Mouse (Mus musculus): ENCODE data around the gene Cdc40. TPM values are rescaled to one million over a fixed set of nuclear protein-coding genes. Genes with fewer than 3 reads are reported as not detected.

Cdc40 gene
- polyA plus RNA-seq, 1 experiment from 2014 or later, result 39.8 TPM

DNA sequence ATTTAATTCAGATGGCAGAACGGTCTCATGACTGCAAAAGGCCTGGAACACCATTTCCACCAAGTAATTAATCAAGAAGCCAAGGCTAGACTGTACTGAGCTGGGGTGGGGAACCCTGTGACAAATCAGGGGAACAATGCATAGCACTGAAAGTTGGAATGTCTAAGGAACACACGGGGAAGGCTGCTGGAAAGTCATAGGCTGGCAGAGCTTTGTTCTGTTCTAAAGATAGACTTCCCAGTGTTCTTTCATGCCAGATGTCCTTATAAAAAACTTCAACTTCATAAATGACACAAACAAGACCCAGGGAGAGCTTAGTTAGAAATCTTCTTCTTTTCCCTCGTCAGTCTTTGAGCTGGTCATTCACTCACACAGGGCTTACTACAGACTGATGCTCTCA is 1.9 kb downstream of the Cdc40 start:
- Histone ChIP-seq H3K36me3 (ENCODE audit: control insufficient read depth, insufficient read depth, low read length) (no peaks in the 10 kb centered on the region), H3K9me3 (ENCODE audit: control insufficient read depth, low read length) (no peaks in the 10 kb centered on the region), H3K9ac (ENCODE audit: low read length) (no peak overlapping the region), H3K27me3 (ENCODE audit: control insufficient read depth, insufficient read depth, low read length) (no peaks in the 10 kb centered on the region), H3K27ac (replicated peaks; ENCODE audit: low read depth, low read length) (no peak overlapping the region), H3K4me1 (ENCODE audit: control insufficient read depth, insufficient read depth, low read length) (no peaks in the 10 kb centered on the region), H3K4me2 (ENCODE audit: low read depth, severe bottlenecking) (no peak overlapping the region), H3K4me3 (ENCODE audit: low read depth, low read length) (no peak overlapping the region)
- no peak for DNase-seq (ENCODE audit: low spot score)
- 80% methylated on average over 3 of the region's 3 CpGs for WGBS
- no peak for ATAC-seq (ENCODE audit: insufficient number of reproducible peaks, low FRiP score, low TSS enrichment, low read depth)

DNA sequence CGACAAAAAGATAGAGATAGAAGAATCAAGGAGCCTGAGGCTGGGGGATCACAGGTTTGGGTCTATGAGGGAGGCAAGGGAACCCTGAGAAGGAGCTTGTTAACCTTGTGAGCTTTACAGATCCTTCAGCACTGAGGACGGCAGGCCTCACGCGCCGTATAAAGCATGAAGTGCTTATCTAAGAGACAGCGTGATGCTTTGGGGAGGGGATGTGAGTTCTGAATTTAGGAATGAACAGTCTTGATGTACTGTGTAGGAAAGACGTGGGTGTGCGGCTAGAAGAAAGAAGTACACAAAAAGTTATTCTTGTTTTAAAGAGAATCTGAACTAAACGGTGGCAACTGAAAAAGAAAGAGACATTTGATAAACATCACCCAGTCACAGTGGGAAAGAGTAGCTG is 3.1 kb downstream of the Cdc40 start:
- DNase-seq (ENCODE audit: low spot score) (no peak), ATAC-seq (ENCODE audit: insufficient number of reproducible peaks, low FRiP score, low TSS enrichment, low read depth) (no peak)
- H3K27ac ChIP-seq (replicated peaks; ENCODE audit: low read depth, low read length), result no peak overlapping the region
- no peaks in the 10 kb centered on the region for H3K27me3 ChIP-seq (ENCODE audit: control insufficient read depth, insufficient read depth, low read length)
- WGBS, result 94% methylated on average over 9 of the region's 9 CpGs
- no peaks in the 10 kb centered on the region for H3K9me3 ChIP-seq (ENCODE audit: control insufficient read depth, low read length)
- H3K9ac ChIP-seq (ENCODE audit: low read length), result no peak overlapping the region
- H3K36me3 ChIP-seq (ENCODE audit: control insufficient read depth, insufficient read depth, low read length), result no peaks in the 10 kb centered on the region
- H3K4me2 ChIP-seq (ENCODE audit: low read depth, severe bottlenecking), result no peak overlapping the region
- no peaks in the 10 kb centered on the region for H3K4me1 ChIP-seq (ENCODE audit: control insufficient read depth, insufficient read depth, low read length)
- no peak overlapping the region for H3K4me3 ChIP-seq (ENCODE audit: low read depth, low read length)

DNA sequence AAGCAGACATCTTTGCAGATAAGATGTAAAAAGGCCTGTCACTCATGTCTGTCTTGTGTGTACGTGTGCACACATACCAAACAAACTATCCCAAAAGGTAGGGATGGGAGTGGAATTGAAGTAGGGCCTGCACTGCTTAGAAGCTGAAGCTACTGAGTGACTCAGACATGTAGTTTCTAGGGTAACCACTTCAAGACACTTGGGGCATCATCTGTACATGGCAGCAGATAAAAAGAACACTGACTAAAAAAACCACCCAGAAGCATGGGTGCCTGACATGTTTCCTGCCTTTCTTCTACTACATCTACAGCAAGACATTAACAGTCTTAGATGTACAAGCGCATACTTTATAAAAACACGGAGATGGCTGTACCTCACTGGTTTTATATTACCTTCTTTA is 4.9 kb downstream of the Cdc40 start:
- Histone ChIP-seq H3K27ac (replicated peaks; ENCODE audit: low read depth, low read length) (no peak overlapping the region), H3K4me2 (ENCODE audit: low read depth, severe bottlenecking) (no peak overlapping the region), H3K4me1 (ENCODE audit: control insufficient read depth, insufficient read depth, low read length) (no peaks in the 10 kb centered on the region), H3K36me3 (ENCODE audit: control insufficient read depth, insufficient read depth, low read length) (no peaks in the 10 kb centered on the region), H3K9me3 (ENCODE audit: control insufficient read depth, low read length) (no peaks in the 10 kb centered on the region), H3K9ac (ENCODE audit: low read length) (no peak overlapping the region), H3K4me3 (ENCODE audit: low read depth, low read length) (no peak overlapping the region), H3K27me3 (ENCODE audit: control insufficient read depth, insufficient read depth, low read length) (no peaks in the 10 kb centered on the region)
- ATAC-seq (ENCODE audit: insufficient number of reproducible peaks, low FRiP score, low TSS enrichment, low read depth) (no peak), DNase-seq (ENCODE audit: low spot score) (no peak)
- 76% methylated on average over 3 of the region's 3 CpGs for WGBS

DNA sequence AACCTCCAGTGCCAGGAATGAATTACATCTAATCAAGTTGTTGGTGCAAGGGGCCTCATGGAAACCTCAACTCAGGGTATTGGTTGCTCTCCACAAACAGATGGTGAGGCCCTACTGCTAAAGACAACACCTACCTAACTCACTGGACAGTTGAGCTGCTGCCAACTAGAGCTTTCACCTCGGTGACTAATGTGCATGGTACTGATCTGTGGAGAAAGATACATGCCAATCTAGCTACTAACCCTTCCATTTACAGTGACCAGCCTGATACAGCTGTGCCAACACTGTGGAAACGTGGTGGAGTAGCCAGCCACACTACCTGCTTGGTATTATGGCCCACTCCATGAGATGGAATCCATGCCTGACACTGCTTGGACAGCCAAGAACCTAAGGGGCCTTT is 11.1 kb downstream of the Cdc40 start:
- peaks cover 2% of the 10 kb centered on the region; the same call in 1 of the 2 replicates for H3K36me3 ChIP-seq (ENCODE audit: control insufficient read depth, insufficient read depth, low read length)
- no peaks in the 10 kb centered on the region for H3K27me3 ChIP-seq (ENCODE audit: control insufficient read depth, insufficient read depth, low read length)
- H3K9me3 ChIP-seq (ENCODE audit: control insufficient read depth, low read length), result no peaks in the 10 kb centered on the region
- no peak overlapping the region for H3K27ac ChIP-seq (replicated peaks; ENCODE audit: low read depth, low read length)
- no peak overlapping the region for H3K4me3 ChIP-seq (ENCODE audit: low read depth, low read length)
- ATAC-seq (ENCODE audit: insufficient number of reproducible peaks, low FRiP score, low TSS enrichment, low read depth) (no peak), DNase-seq (ENCODE audit: low spot score) (no peak)
- WGBS, result 93% methylated on average over 2 of the region's 2 CpGs
- H3K4me1 ChIP-seq (ENCODE audit: control insufficient read depth, insufficient read depth, low read length), result no peaks in the 10 kb centered on the region
- no peak overlapping the region for H3K9ac ChIP-seq (ENCODE audit: low read length)
- no peak overlapping the region for H3K4me2 ChIP-seq (ENCODE audit: low read depth, severe bottlenecking)

DNA sequence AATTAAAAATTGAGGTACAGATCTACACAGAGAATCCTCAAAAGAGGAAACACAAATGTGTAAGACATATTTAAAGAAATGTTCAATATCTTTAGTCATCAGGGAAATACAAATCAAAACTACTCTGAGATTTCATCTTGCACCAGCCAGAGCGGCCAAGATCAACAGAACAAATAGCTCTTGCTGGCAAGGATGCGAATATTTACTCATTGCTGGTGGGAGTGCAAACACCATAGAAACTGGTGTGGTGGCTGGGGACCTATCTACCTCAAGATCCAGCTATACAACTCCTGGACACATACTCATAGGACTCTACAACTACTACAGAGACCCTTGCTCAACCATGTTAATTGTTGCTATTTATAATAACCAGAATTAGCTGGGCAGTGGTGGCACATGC is 11.8 kb downstream of the Cdc40 start:
- Histone ChIP-seq H3K27me3 (ENCODE audit: control insufficient read depth, insufficient read depth, low read length) (no peaks in the 10 kb centered on the region), H3K36me3 (ENCODE audit: control insufficient read depth, insufficient read depth, low read length) (peaks cover 2% of the 10 kb centered on the region; the same call in 1 of the 2 replicates), H3K4me3 (ENCODE audit: low read depth, low read length) (no peak overlapping the region), H3K4me2 (ENCODE audit: low read depth, severe bottlenecking) (no peak overlapping the region), H3K4me1 (ENCODE audit: control insufficient read depth, insufficient read depth, low read length) (no peaks in the 10 kb centered on the region), H3K9ac (ENCODE audit: low read length) (no peak overlapping the region), H3K27ac (replicated peaks; ENCODE audit: low read depth, low read length) (no peak overlapping the region), H3K9me3 (ENCODE audit: control insufficient read depth, low read length) (no peaks in the 10 kb centered on the region)
- WGBS, result 94% methylated on average over 2 of the region's 2 CpGs
- no peak for DNase-seq (ENCODE audit: low spot score)
- no peak for ATAC-seq (ENCODE audit: insufficient number of reproducible peaks, low FRiP score, low TSS enrichment, low read depth)

DNA sequence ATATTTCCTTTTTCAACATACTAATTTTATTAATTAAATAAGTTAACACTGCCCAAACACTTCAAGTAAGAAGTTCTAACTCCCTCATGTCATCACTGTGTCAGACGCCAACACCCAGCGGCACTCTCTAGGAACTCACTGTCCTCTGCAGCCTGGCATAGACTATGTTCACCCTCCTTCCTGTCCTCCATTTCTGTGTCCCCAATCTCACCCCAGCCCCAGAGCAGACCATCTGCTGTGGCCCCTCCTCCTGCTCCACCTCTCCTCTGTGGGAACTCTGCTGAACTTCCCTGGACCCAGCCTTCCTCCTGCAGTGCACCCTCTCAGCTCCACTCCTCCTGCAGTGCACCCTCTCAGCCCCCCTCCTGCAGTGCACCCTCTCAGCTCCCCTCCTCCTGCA is 15.0 kb downstream of the Cdc40 start:
- no peaks in the 10 kb centered on the region for H3K4me1 ChIP-seq (ENCODE audit: control insufficient read depth, insufficient read depth, low read length)
- peaks cover 4% of the 10 kb centered on the region; the same call in 1 of the 2 replicates for H3K36me3 ChIP-seq (ENCODE audit: control insufficient read depth, insufficient read depth, low read length)
- H3K4me3 ChIP-seq (ENCODE audit: low read depth, low read length), result no peak overlapping the region
- no peak overlapping the region for H3K4me2 ChIP-seq (ENCODE audit: low read depth, severe bottlenecking)
- H3K27ac ChIP-seq (replicated peaks; ENCODE audit: low read depth, low read length), result no peak overlapping the region
- DNase-seq (ENCODE audit: low spot score), result no peak
- H3K27me3 ChIP-seq (ENCODE audit: control insufficient read depth, insufficient read depth, low read length), result no peaks in the 10 kb centered on the region
- WGBS, result 91% methylated on average over 2 of the region's 2 CpGs
- no peak for ATAC-seq (ENCODE audit: insufficient number of reproducible peaks, low FRiP score, low TSS enrichment, low read depth)
- H3K9me3 ChIP-seq (ENCODE audit: control insufficient read depth, low read length), result no peaks in the 10 kb centered on the region
- no peak overlapping the region for H3K9ac ChIP-seq (ENCODE audit: low read length)

DNA sequence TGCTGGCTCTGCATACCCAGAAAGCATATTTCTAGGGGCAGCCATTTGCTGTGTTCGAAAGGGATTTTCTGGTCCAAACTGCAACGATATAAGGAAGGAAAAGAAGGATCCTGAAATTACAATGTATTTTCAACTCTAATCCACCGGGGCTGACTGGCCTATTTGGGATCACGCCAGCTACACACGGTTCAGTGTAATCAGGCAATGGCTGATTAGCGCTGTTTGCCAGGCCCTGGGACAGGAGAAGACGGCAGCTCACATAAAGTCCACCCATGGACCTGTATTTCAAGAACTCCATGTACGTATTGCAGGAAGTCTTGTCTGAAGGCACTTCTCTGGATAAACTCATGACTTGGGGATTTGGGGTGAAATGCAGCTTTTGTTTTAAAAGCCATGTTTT is 25.5 kb downstream of the Cdc40 start:
- H3K27ac ChIP-seq (replicated peaks; ENCODE audit: low read depth, low read length), result no peak overlapping the region
- no peaks in the 10 kb centered on the region for H3K9me3 ChIP-seq (ENCODE audit: control insufficient read depth, low read length)
- H3K27me3 ChIP-seq (ENCODE audit: control insufficient read depth, insufficient read depth, low read length), result no peaks in the 10 kb centered on the region
- no peak overlapping the region for H3K4me3 ChIP-seq (ENCODE audit: low read depth, low read length)
- ATAC-seq (ENCODE audit: insufficient number of reproducible peaks, low FRiP score, low TSS enrichment, low read depth) (no peak), DNase-seq (ENCODE audit: low spot score) (no peak)
- H3K36me3 ChIP-seq (ENCODE audit: control insufficient read depth, insufficient read depth, low read length), result no peaks in the 10 kb centered on the region
- H3K4me1 ChIP-seq (ENCODE audit: control insufficient read depth, insufficient read depth, low read length), result no peaks in the 10 kb centered on the region
- WGBS, result 94% methylated on average over 8 of the region's 8 CpGs
- H3K4me2 ChIP-seq (ENCODE audit: low read depth, severe bottlenecking), result no peak overlapping the region
- no peak overlapping the region for H3K9ac ChIP-seq (ENCODE audit: low read length)

DNA sequence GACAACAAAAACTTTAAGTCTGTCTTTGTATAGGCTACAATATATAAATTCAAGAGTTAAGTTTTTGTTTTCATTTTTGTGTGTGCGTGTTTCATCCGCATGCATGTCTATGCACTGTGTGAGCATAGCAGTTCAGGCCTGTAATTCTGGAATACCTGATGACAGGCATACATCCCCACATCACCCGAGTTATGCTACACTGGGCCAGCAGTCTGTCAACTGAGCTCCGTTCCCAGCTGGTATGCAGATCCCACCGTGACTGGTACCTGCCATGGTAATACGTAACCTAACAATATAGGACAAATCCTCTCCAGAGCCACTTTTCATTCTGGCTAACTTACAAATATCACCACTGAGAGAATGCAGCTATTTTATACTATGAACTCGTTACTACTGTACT is 26.4 kb downstream of the Cdc40 start:
- no peak overlapping the region for H3K4me3 ChIP-seq (ENCODE audit: low read depth, low read length)
- WGBS, result 91% methylated on average over 7 of the region's 7 CpGs
- H3K27ac ChIP-seq (replicated peaks; ENCODE audit: low read depth, low read length), result no peak overlapping the region
- no peaks in the 10 kb centered on the region for H3K27me3 ChIP-seq (ENCODE audit: control insufficient read depth, insufficient read depth, low read length)
- DNase-seq (ENCODE audit: low spot score), result no peak
- no peaks in the 10 kb centered on the region for H3K9me3 ChIP-seq (ENCODE audit: control insufficient read depth, low read length)
- H3K36me3 ChIP-seq (ENCODE audit: control insufficient read depth, insufficient read depth, low read length), result no peaks in the 10 kb centered on the region
- no peak overlapping the region for H3K4me2 ChIP-seq (ENCODE audit: low read depth, severe bottlenecking)
- no peaks in the 10 kb centered on the region for H3K4me1 ChIP-seq (ENCODE audit: control insufficient read depth, insufficient read depth, low read length)
- ATAC-seq (ENCODE audit: insufficient number of reproducible peaks, low FRiP score, low TSS enrichment, low read depth), result no peak
- H3K9ac ChIP-seq (ENCODE audit: low read length), result no peak overlapping the region

DNA sequence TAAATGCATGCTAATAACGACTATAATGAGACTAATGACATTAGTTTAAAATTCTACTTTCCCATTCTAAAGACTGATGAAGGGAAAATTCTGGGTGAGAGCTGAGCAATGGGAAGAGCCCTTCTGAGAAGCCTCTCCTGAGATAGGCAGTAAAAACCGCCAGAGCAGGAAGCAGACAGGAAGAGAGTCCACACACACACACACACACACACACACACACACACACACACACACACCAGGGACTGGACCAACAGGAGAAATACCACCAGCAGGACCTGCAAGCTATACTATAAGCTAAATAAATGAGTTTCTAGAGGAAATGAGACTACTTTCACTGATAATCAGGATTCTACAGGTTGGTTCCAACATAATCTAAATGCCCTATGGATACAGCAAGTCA is 27.5 kb downstream of the Cdc40 start:
- Histone ChIP-seq H3K27me3 (ENCODE audit: control insufficient read depth, insufficient read depth, low read length) (no peaks in the 10 kb centered on the region), H3K9me3 (ENCODE audit: control insufficient read depth, low read length) (no peaks in the 10 kb centered on the region), H3K4me1 (ENCODE audit: control insufficient read depth, insufficient read depth, low read length) (no peaks in the 10 kb centered on the region), H3K9ac (ENCODE audit: low read length) (no peak overlapping the region), H3K4me2 (ENCODE audit: low read depth, severe bottlenecking) (no peak overlapping the region), H3K36me3 (ENCODE audit: control insufficient read depth, insufficient read depth, low read length) (no peaks in the 10 kb centered on the region), H3K4me3 (ENCODE audit: low read depth, low read length) (no peak overlapping the region), H3K27ac (replicated peaks; ENCODE audit: low read depth, low read length) (no peak overlapping the region)
- no peak for DNase-seq (ENCODE audit: low spot score)
- 56% methylated on average over 2 of the region's 2 CpGs for WGBS
- no peak for ATAC-seq (ENCODE audit: insufficient number of reproducible peaks, low FRiP score, low TSS enrichment, low read depth)
